Mouse (Mus musculus): ENCODE measurements around the gene Txlna. TPM values are rescaled to one million over a fixed set of nuclear protein-coding genes. Genes with fewer than 3 reads are reported as not detected.

Gene Txlna
- polyA plus RNA-seq, 1 experiment from 2014 or later, result 45.4 TPM

DNA sequence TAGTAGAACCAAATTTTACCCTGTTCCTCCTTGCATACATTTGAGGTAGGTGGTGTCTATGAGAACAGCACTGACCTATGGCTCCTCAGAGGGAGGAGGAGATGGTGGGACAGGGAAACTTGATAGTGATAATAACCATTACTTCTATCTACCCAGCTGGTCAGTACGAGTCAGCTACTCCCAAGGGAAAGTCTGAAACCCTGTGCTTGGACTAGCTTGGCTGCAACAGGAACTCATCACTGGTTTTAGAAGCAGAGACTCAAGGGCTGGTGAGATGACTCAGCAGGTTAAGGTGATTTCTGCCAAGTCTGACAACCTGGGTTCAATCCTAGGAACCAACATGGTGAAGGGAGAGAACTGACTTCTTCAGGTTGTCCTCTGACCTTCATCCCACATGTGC lies 7.8 kb upstream of the Txlna start:
- H3K4me2 ChIP-seq, result no peak overlapping the region
- H3K36me3 ChIP-seq, result peaks cover 88% of the 10 kb centered on the region
- no peaks in the 10 kb centered on the region for H3K27me3 ChIP-seq (replicated peaks)
- ATAC-seq, result no peak
- no peak overlapping the region for H3K9ac ChIP-seq
- no peaks in the 10 kb centered on the region for H3K4me1 ChIP-seq
- H3K27ac ChIP-seq, result no peak overlapping the region
- H3K9me3 ChIP-seq (replicated peaks), result no peaks in the 10 kb centered on the region
- H3K4me3 ChIP-seq, result no peak overlapping the region
- WGBS (ENCODE audit: insufficient replicate concordance), result 79% methylated on average over 1 of the region's 1 CpGs

DNA sequence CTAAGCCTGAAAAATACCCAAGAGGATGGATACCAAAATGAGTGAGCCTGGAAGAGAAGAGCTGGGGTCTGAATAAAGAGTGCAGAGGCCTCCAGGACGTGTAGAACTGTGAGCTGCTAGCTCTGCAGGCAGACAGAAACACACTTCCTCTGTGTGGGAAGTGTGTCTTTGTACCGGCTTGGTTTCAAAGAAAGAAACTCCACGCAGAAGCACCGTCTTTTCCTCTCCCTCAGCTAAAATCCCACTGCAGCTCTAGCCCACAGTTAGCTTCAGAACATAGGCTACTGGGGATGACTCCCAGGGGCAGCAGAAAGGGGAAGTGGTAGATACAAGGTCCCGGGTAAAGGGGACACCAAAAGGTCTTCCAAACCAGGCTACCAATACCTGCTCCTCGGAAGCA lies 4.3 kb upstream of the Txlna start:
- WGBS (ENCODE audit: insufficient replicate concordance), result 63% methylated on average over 6 of the region's 6 CpGs
- Histone ChIP-seq H3K4me1 (peaks cover 10% of the 10 kb centered on the region), H3K27ac (no peak overlapping the region), H3K36me3 (peaks cover 56% of the 10 kb centered on the region), H3K9me3 (replicated peaks) (no peaks in the 10 kb centered on the region), H3K4me3 (no peak overlapping the region), H3K4me2 (no peak overlapping the region), H3K27me3 (replicated peaks) (no peaks in the 10 kb centered on the region), H3K9ac (no peak overlapping the region)
- no peak for ATAC-seq

GRCm38 (mm10) chr4:129641756-129642155 lies 891 bp upstream of the Txlna start:
- no peaks in the 10 kb centered on the region for H3K9me3 ChIP-seq (replicated peaks)
- 54% methylated on average over 5 of the region's 5 CpGs for WGBS (ENCODE audit: insufficient replicate concordance)
- H3K27ac ChIP-seq, result peak overlapping the region; percentile 71
- H3K4me2 ChIP-seq, result peak overlapping the region; percentile 94
- ATAC-seq, result no peak
- peaks cover 50% of the 10 kb centered on the region for H3K36me3 ChIP-seq
- H3K4me3 ChIP-seq, result peak overlapping the region; percentile 75
- peak overlapping the region; percentile 45; the same call in 1 of the 2 replicates for H3K9ac ChIP-seq
- peaks cover 31% of the 10 kb centered on the region for H3K4me1 ChIP-seq
- H3K27me3 ChIP-seq (replicated peaks), result no peaks in the 10 kb centered on the region

DNA sequence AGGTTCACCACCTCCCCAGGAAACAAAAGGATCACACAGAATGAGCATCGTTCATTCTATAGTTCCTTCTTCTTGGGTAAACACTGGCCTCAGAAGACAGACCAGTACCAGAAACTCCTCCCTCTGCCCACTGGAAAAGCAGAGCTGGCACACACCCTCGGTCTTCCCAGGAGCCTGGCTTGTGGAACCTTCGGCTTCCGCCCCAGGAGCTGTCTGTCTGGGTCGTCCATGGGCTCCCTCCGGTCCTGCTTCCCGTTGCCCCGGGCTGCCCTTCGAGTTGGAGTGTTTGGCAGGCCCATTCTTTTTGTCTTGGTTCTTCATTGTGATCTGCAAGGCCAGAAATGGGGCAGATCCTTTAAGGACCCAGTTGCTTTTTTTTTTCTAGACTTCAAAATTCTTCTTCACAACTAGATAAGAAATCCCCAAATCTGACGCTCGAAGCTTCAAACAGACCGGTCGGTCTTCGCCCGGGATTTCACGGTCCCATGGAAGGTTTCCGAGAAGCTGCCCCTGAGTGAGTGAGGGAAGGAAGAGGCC lies 696 bp downstream of the Txlna start:
- peak overlapping the region; percentile 89 for H3K27ac ChIP-seq
- no peaks in the 10 kb centered on the region for H3K9me3 ChIP-seq (replicated peaks)
- peak overlapping the region; percentile 75 for H3K4me3 ChIP-seq
- no peak for ATAC-seq
- peak overlapping the region; percentile 85 for H3K9ac ChIP-seq
- 3% methylated on average over 17 of the region's 17 CpGs for WGBS (ENCODE audit: insufficient replicate concordance)
- peaks cover 39% of the 10 kb centered on the region for H3K4me1 ChIP-seq
- no peaks in the 10 kb centered on the region for H3K27me3 ChIP-seq (replicated peaks)
- peak overlapping the region; percentile 94 for H3K4me2 ChIP-seq
- peaks cover 52% of the 10 kb centered on the region for H3K36me3 ChIP-seq

- Histone ChIP-seq H3K9me3 (replicated peaks) (no peaks in the 10 kb centered on the region), H3K4me3 (peak overlapping the region; percentile 75), H3K36me3 (peaks cover 54% of the 10 kb centered on the region), H3K4me1 (peaks cover 48% of the 10 kb centered on the region), H3K9ac (peak overlapping the region; percentile 85), H3K27ac (peak overlapping the region; percentile 89; the same call in 1 of the 2 replicates), H3K4me2 (peak overlapping the region; percentile 94), H3K27me3 (replicated peaks) (no peaks in the 10 kb centered on the region)
- no peak for ATAC-seq
- 83% methylated on average over 15 of the region's 15 CpGs for WGBS (ENCODE audit: insufficient replicate concordance)
Observed at GRCm38 (mm10) chr4:129639221-129639620, 1.6 kb downstream of the Txlna start.

GRCm38 (mm10) chr4:129633852-129634251 lies 7.0 kb downstream of the Txlna start:
- 44% methylated on average over 6 of the region's 6 CpGs for WGBS (ENCODE audit: insufficient replicate concordance)
- Histone ChIP-seq H3K4me2 (peak overlapping the region; percentile 19), H3K36me3 (peaks cover 98% of the 10 kb centered on the region), H3K27ac (peak overlapping the region; percentile 23; the same call in 1 of the 2 replicates), H3K9me3 (replicated peaks) (no peaks in the 10 kb centered on the region), H3K4me3 (no peak overlapping the region), H3K27me3 (replicated peaks) (no peaks in the 10 kb centered on the region), H3K4me1 (peaks cover 37% of the 10 kb centered on the region), H3K9ac (no peak overlapping the region)
- peak; percentile 80 for ATAC-seq

- Histone ChIP-seq H3K27me3 (replicated peaks) (no peaks in the 10 kb centered on the region), H3K9ac (no peak overlapping the region), H3K36me3 (peaks cover 100% of the 10 kb centered on the region), H3K27ac (no peak overlapping the region), H3K4me1 (peaks cover 30% of the 10 kb centered on the region), H3K4me2 (no peak overlapping the region), H3K4me3 (no peak overlapping the region), H3K9me3 (replicated peaks) (no peaks in the 10 kb centered on the region)
- 89% methylated on average over 12 of the region's 12 CpGs for WGBS (ENCODE audit: insufficient replicate concordance)
- ATAC-seq, result no peak
Observed at GRCm38 (mm10) chr4:129631867-129632266, 9.0 kb downstream of the Txlna start.

- no peak overlapping the region for H3K4me3 ChIP-seq
- no peak overlapping the region for H3K9ac ChIP-seq
- no peak for ATAC-seq
- H3K36me3 ChIP-seq, result peaks cover 98% of the 10 kb centered on the region
- no peaks in the 10 kb centered on the region for H3K9me3 ChIP-seq (replicated peaks)
- no peak overlapping the region for H3K4me2 ChIP-seq
- 82% methylated on average over 4 of the region's 4 CpGs for WGBS (ENCODE audit: insufficient replicate concordance)
- H3K27ac ChIP-seq, result no peak overlapping the region
- H3K27me3 ChIP-seq (replicated peaks), result no peaks in the 10 kb centered on the region
- H3K4me1 ChIP-seq, result peaks cover 36% of the 10 kb centered on the region
Observed at GRCm38 (mm10) chr4:129630944-129631343, 9.9 kb downstream of the Txlna start.

- Histone ChIP-seq H3K4me1 (peaks cover 51% of the 10 kb centered on the region), H3K4me2 (no peak overlapping the region), H3K27me3 (replicated peaks) (no peaks in the 10 kb centered on the region), H3K9ac (no peak overlapping the region), H3K4me3 (no peak overlapping the region), H3K27ac (no peak overlapping the region), H3K9me3 (replicated peaks) (no peaks in the 10 kb centered on the region), H3K36me3 (peaks cover 50% of the 10 kb centered on the region)
- no peak for ATAC-seq
- WGBS (ENCODE audit: insufficient replicate concordance), result 68% methylated on average over 6 of the region's 6 CpGs
Observed at GRCm38 (mm10) chr4:129626035-129626434, 14.8 kb downstream of the Txlna start.

- Histone ChIP-seq H3K36me3 (peaks cover 45% of the 10 kb centered on the region), H3K4me2 (peak overlapping the region; percentile 88), H3K9ac (no peak overlapping the region), H3K4me3 (no peak overlapping the region), H3K27ac (peak overlapping the region; percentile 79), H3K9me3 (replicated peaks) (no peaks in the 10 kb centered on the region), H3K4me1 (peaks cover 54% of the 10 kb centered on the region), H3K27me3 (replicated peaks) (no peaks in the 10 kb centered on the region)
- no peak for ATAC-seq
- WGBS (ENCODE audit: insufficient replicate concordance), result 40% methylated on average over 4 of the region's 4 CpGs
Observed at GRCm38 (mm10) chr4:129625496-129625895, 15.4 kb downstream of the Txlna start.

GRCm38 (mm10) chr4:129625029-129625370 lies 15.9 kb downstream of the Txlna start:
- 3% methylated on average over 6 of the region's 6 CpGs for WGBS (ENCODE audit: insufficient replicate concordance)
- Histone ChIP-seq H3K9ac (peak overlapping the region; percentile 74), H3K36me3 (peaks cover 40% of the 10 kb centered on the region), H3K27ac (peak overlapping the region; percentile 79), H3K9me3 (replicated peaks) (no peaks in the 10 kb centered on the region), H3K4me3 (peak overlapping the region; percentile 69), H3K27me3 (replicated peaks) (no peaks in the 10 kb centered on the region), H3K4me1 (peaks cover 54% of the 10 kb centered on the region), H3K4me2 (peak overlapping the region; percentile 88)
- no peak for ATAC-seq

- WGBS (ENCODE audit: insufficient replicate concordance), result 2% methylated on average over 18 of the region's 18 CpGs
- H3K4me1 ChIP-seq, result peaks cover 56% of the 10 kb centered on the region
Observed at GRCm38 (mm10) chr4:129624281-129625028, 16.4 kb downstream of the Txlna start.

More at GRCm38 (mm10) chr4:129624281-129625028, 16.4 kb downstream of the Txlna start:
- Histone ChIP-seq H3K9me3 (replicated peaks) (no peaks in the 10 kb centered on the region), H3K27me3 (replicated peaks) (no peaks in the 10 kb centered on the region), H3K36me3 (peaks cover 35% of the 10 kb centered on the region), H3K4me2 (peak overlapping the region; percentile 88), H3K9ac (peak overlapping the region; percentile 74), H3K4me3 (peak overlapping the region; percentile 69), H3K27ac (peak overlapping the region; percentile 79)
- ATAC-seq, result peak; percentile 95
